Mouse (Mus musculus) bone marrow macrophage, adult 2 months (primary cell): ENCODE measurements around the gene Siah2. TPM values are rescaled to one million over a fixed set of nuclear protein-coding genes. Genes with fewer than 3 reads are reported as not detected.

Experiments used
- H3K27ac ChIP-seq: 2 replicates; pipeline ENCODE4 v1.5.1; 2012; ENCODE audit warnings: low read depth, low read length; ENCODE audit not compliant: insufficient read depth
- H3K4me1 ChIP-seq: 2 replicates; pipeline ENCODE4 v1.6.1; 2012; ENCODE audit warnings: low read length; ENCODE audit not compliant: control insufficient read depth, insufficient read depth
- H3K4me3 ChIP-seq: 2 replicates; pipeline ENCODE4 v1.5.1; 2012; ENCODE audit warnings: mild to moderate bottlenecking, low read length, moderate library complexity; ENCODE audit not compliant: insufficient read depth
- CTCF ChIP-seq: IDR thresholded peaks from 2 replicates; pipeline ENCODE4 v1.5.1; 2012; ENCODE audit warnings: low read depth, mild to moderate bottlenecking, low read length, moderate library complexity
- POLR2A ChIP-seq: IDR thresholded peaks from 2 replicates; pipeline ENCODE4 v1.6.1; 2012; ENCODE audit warnings: mild to moderate bottlenecking, low read depth, low read length, borderline replicate concordance
- polyA plus RNA-seq: library from polyadenylated mRNA; stranded (reverse); fragments of >200 nt; gene quantifications from 2 replicates; pipeline ENCODE4 v1.2.4, GENCODE M21; 2012; ENCODE audit not compliant: missing spikeins, insufficient read depth, insufficient read length

The Siah2 gene
- 10.9 and 13.8 TPM in 2 replicates for polyA plus RNA-seq

GRCm38 (mm10) chr3:58691997-58692721 is at the start of gene Siah2:
TSS of gene Siah2 (minus strand) at chr3:58692400.
- H3K4me1 ChIP-seq, result peaks cover 17% of the 10 kb centered on the region
- TF ChIP-seq CTCF (no peak), POLR2A (no peak)
- H3K4me3 ChIP-seq, result peak within 1 kb of the TSS; percentile 90
- peak within 1 kb of the TSS; percentile 85 for H3K27ac ChIP-seq

DNA sequence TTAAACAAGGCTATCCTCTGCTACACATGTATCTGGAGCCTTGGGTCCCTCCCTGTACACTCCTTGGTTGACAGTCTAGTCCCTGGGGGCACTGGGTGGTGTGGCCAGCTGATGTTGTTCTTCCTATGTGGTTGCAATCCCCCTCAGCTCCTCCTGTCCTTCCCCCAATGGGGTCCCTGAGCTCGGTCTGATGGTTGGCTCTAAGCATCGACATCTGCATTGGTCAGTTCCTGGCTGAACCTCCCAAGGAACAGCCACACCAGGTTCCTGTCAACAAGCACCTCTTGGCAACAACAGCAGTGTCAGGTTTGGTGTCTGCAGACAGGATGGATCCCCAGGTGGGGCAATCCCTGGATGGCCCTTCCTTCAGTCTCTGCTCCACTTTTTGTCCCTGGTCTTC is 47.3 kb upstream of the Siah2 start:
- Histone ChIP-seq H3K27ac (no peak overlapping the region), H3K4me3 (no peak overlapping the region), H3K4me1 (no peaks in the 10 kb centered on the region)
- no peak for TF ChIP-seq POLR2A
- TF ChIP-seq CTCF, result no peak

- no peak for TF ChIP-seq POLR2A
- TF ChIP-seq CTCF, result no peak
- Histone ChIP-seq H3K27ac (no peak overlapping the region), H3K4me1 (no peaks in the 10 kb centered on the region), H3K4me3 (no peak overlapping the region)
Observed at GRCm38 (mm10) chr3:58738346-58739089, 46.3 kb upstream of the Siah2 start.

DNA sequence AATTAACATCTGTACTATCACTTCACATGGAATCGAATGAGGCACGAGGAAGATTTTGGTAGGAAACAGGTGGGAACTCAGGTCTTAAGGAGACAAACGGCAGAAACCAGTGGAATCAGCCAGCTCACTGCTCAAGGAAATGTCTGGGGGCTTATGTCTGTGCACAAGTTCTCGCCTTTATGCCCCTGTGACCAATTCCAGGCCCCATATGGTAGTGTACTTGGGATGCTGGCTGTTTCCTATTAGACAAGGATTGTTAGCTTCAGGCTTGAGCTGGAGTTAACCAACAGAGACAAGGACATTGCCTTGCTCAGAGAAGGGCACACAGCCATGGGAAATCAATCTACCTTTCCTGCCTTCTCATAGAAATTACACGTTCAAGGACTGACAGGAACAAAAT is 39.3 kb upstream of the Siah2 start:
- Histone ChIP-seq H3K27ac (no peak overlapping the region), H3K4me3 (no peak overlapping the region), H3K4me1 (no peaks in the 10 kb centered on the region)
- no peak for TF ChIP-seq CTCF

- Histone ChIP-seq H3K4me1 (no peaks in the 10 kb centered on the region), H3K4me3 (no peak overlapping the region), H3K27ac (no peak overlapping the region)
- TF ChIP-seq POLR2A (no peak), CTCF (no peak)
Observed at GRCm38 (mm10) chr3:58730580-58730979, 38.4 kb upstream of the Siah2 start.

GRCm38 (mm10) chr3:58729549-58729948 is 37.3 kb upstream of the Siah2 start:
- Histone ChIP-seq H3K4me3 (no peak overlapping the region), H3K27ac (no peak overlapping the region), H3K4me1 (no peaks in the 10 kb centered on the region)
- TF ChIP-seq POLR2A (no peak), CTCF (no peak)

DNA sequence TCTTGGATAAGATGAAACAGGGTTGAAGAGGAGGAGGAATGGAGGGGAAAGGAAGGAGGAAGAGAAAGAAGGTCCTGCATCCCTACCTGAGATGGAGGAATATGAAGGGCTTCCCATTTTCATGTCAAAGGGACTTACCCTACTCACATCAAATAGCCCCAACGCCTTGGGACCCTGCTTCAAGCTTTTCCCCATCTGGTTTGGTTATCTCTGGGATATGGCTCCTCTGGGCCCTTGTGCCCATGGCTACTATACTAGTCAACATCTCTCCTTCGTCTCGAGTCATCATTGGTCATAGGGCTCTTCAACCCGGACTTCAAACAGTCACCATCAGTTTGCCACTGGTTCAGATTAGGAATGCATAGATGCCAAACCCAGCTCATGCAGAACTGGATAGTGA is 35.4 kb upstream of the Siah2 start:
- Histone ChIP-seq H3K4me3 (no peak overlapping the region), H3K4me1 (peaks cover 2% of the 10 kb centered on the region)
- TF ChIP-seq POLR2A (no peak), CTCF (no peak)

DNA sequence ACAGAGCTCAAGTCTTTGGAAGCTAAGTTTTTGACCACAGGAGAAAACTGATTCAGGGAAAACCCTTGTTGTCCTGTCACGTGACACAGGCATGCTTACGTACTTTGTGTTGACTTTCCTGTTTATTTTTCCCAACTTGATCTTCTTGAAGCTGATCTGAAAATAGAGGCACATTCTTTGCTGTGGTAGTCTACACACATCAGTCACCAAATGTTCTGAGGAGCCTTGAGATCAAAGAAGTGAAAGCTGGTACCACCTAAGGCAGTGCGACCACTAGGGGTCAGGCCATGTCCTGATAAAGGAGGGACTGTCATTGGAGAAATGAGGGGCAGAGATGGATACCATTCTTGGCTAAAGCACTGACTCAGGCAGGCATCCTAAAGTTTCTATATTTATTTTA is 34.8 kb upstream of the Siah2 start:
- TF ChIP-seq POLR2A (no peak), CTCF (no peak)
- Histone ChIP-seq H3K4me3 (no peak overlapping the region), H3K27ac (no peak overlapping the region)

More for the DNA sequence above, 35.4 kb upstream of the Siah2 start:
- no peak overlapping the region for H3K27ac ChIP-seq

GRCm38 (mm10) chr3:58726374-58726773 is 34.2 kb upstream of the Siah2 start:
- Histone ChIP-seq H3K4me3 (no peak overlapping the region), H3K27ac (no peak overlapping the region), H3K4me1 (peaks cover 2% of the 10 kb centered on the region)
- no peak for TF ChIP-seq POLR2A
- TF ChIP-seq CTCF, result no peak

More for the DNA sequence above, 34.8 kb upstream of the Siah2 start:
- H3K4me1 ChIP-seq, result peaks cover 2% of the 10 kb centered on the region

DNA sequence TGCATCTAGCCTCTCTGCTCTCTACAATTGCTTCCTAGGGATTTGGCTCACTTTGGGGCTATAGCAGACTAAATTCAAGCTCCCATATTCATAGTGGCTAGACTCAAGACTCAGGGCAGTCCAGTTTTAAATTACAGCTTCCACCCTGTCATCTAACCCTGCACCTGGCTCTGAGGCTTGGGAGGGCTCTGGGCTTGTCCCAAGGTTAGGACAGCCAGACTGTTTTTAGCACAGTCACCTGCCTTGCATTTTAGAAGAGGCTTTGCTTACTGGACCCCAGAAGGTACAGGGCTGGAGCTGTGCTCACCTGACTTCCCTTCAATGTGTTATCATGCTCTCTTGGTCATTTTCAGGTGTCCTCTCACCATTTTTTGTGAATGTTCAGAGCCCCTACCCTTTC is 32.6 kb upstream of the Siah2 start:
- Histone ChIP-seq H3K4me3 (no peak overlapping the region), H3K4me1 (peaks cover 2% of the 10 kb centered on the region), H3K27ac (no peak overlapping the region)
- no peak for TF ChIP-seq POLR2A
